Mouse (Mus musculus) kidney, embryonic 16.5 days (tissue): ENCODE results near the gene 1700067P10Rik. TPM values are rescaled to one million over a fixed set of nuclear protein-coding genes. Genes with fewer than 3 reads are reported as not detected.

Experiments
- ATAC-seq: fragments of 200-750 bp; cut with Nextera tagmentation; 2 replicates; pipeline ENCODE4 v1.8.0; 2017; ENCODE audit warnings: moderate TSS enrichment; ENCODE audit not compliant: low FRiP score, low TSS enrichment
- H3K27ac ChIP-seq: fragments of 300-500 bp; sonication (generic); 2 replicates; pipeline ENCODE4 v1.5.1; 2014; ENCODE audit warnings: low read length
- H3K27me3 ChIP-seq: fragments of 300-500 bp; sonication (generic); 2 replicates; pipeline ENCODE4 v1.6.1; 2014; ENCODE audit warnings: low read length, control low read depth, mixed read lengths; ENCODE audit not compliant: insufficient read depth
- H3K36me3 ChIP-seq: fragments of 300-500 bp; sonication (generic); 2 replicates; pipeline ENCODE4 v1.6.1; 2014; ENCODE audit warnings: low read length, control low read depth, mixed read lengths; ENCODE audit not compliant: insufficient read depth
- H3K4me1 ChIP-seq: fragments of 300-500 bp; sonication (generic); 2 replicates; pipeline ENCODE4 v1.6.1; 2014; ENCODE audit warnings: low read length, control low read depth, mixed read lengths; ENCODE audit not compliant: insufficient read depth
- H3K4me2 ChIP-seq: fragments of 300-500 bp; sonication (generic); replicated peaks from 2 replicates; pipeline ENCODE4 v1.6.1; 2014; ENCODE audit warnings: low read depth, low read length
- H3K4me3 ChIP-seq: fragments of 300-500 bp; sonication (generic); 2 replicates; pipeline ENCODE4 v1.5.1; 2014; ENCODE audit warnings: mild to moderate bottlenecking, low read length
- H3K9ac ChIP-seq: fragments of 300-500 bp; sonication (generic); replicated peaks from 2 replicates; pipeline ENCODE4 v1.6.1; 2014; ENCODE audit warnings: low read length
- H3K9me3 ChIP-seq: fragments of 300-500 bp; sonication (generic); 2 replicates; pipeline ENCODE4 v1.6.1; 2016; ENCODE audit warnings: low read length, control low read depth
- WGBS: fragments of 180-500 bp; shearing (Covaris S2); extraction: QIAGEN DNeasy Blood & Tissue Kit; methylation state at CpG from one replicate; pipeline ENCODE4 v1.1.7; 2014; 5-methylcytosine and 5-hydroxymethylcytosine counted together
- polyA plus RNA-seq: library from polyadenylated mRNA; unstranded; fragments of >200 nt; fragmentation: Nextera tagmentation; extraction: Ambion mirVana; gene quantifications from 2 replicates; pipeline ENCODE4 v1.2.1, GENCODE M21; 2015

The 1700067P10Rik gene
- polyA plus RNA-seq, 1 experiment from 2014 or later, result not detected

GRCm38 (mm10) chr17:48107333-48107732 lies 18.2 kb downstream of the 1700067P10Rik start:
- Histone ChIP-seq H3K9me3 (no peaks in the 10 kb centered on the region), H3K36me3 (no peaks in the 10 kb centered on the region), H3K4me2 (no peak overlapping the region), H3K9ac (no peak overlapping the region), H3K4me1 (no peaks in the 10 kb centered on the region), H3K4me3 (no peak overlapping the region), H3K27ac (no peak overlapping the region), H3K27me3 (no peaks in the 10 kb centered on the region)
- no peak for ATAC-seq
- 59% methylated on average over 4 of the region's 4 CpGs for WGBS

DNA sequence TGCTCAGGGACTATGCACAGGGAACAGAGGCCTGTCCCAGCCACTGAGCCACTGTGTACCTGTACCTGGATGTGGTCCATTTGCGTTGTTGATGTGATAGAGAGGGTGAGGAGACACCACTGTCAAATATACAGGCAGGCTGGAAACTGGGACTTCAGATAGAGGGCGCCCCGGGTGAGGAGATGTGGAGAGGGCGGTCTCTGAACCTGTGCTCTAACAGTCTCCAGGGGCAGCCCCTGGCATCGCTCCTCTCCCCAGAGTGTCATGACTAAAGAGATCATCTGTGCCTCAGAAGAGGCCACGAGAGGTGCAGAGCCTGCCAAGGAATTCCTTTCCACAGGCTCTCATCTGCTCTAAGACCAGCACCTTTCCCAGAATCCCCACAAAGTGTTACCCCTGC lies 18.7 kb downstream of the 1700067P10Rik start:
- Histone ChIP-seq H3K9ac (no peak overlapping the region), H3K4me3 (no peak overlapping the region), H3K27ac (no peak overlapping the region), H3K36me3 (no peaks in the 10 kb centered on the region), H3K27me3 (no peaks in the 10 kb centered on the region), H3K9me3 (no peaks in the 10 kb centered on the region), H3K4me2 (no peak overlapping the region), H3K4me1 (no peaks in the 10 kb centered on the region)
- WGBS, result 57% methylated on average over 6 of the region's 6 CpGs
- no peak for ATAC-seq

- no peak for ATAC-seq
- no peaks in the 10 kb centered on the region for H3K36me3 ChIP-seq
- no peak overlapping the region for H3K4me2 ChIP-seq
- H3K4me1 ChIP-seq, result no peaks in the 10 kb centered on the region
- no peaks in the 10 kb centered on the region for H3K9me3 ChIP-seq
- H3K27ac ChIP-seq, result no peak overlapping the region
- H3K4me3 ChIP-seq, result no peak overlapping the region
- H3K9ac ChIP-seq, result no peak overlapping the region
- no peaks in the 10 kb centered on the region for H3K27me3 ChIP-seq
- 94% methylated on average over 3 of the region's 3 CpGs for WGBS
Measured at GRCm38 (mm10) chr17:48108520-48108919, 19.4 kb downstream of the 1700067P10Rik start.

DNA sequence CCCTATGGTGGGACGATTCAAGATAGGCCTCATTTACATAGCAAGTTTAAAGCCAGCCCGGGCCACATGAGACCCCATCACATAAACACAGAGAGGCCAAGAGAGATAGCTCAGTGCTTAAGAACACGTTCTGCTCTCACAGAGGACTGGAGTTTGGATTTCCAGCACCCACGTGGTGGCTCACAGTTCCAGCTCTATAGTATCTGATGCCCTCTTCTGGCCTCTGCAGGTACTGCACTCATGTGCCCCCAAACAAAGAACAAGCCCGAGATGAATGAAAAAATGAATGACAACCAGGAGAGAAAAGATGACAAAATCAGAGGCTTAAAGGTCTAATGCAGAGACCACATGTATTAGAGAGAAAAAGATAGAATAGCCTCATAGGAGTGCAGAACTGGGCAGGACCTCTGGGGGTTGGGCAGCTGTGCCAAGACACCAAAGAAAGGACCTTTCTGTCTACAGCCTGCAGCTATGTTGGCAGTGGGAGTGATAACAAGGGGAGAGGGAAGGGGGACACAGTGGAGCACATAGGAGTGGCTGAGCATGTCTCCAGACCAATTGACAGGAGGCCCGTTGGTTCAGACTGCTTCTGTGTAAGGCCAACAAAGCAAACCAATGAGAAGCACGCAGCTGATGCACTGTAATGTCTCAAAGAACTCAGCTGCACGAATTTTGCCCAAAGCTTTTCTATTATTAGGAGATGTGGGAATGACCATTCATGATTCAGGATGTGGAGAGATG lies 21.6 kb downstream of the 1700067P10Rik start:
- no peaks in the 10 kb centered on the region for H3K27me3 ChIP-seq
- WGBS, result 50% methylated on average over 8 of the region's 8 CpGs
- H3K27ac ChIP-seq, result no peak overlapping the region
- H3K36me3 ChIP-seq, result no peaks in the 10 kb centered on the region
- no peaks in the 10 kb centered on the region for H3K4me1 ChIP-seq
- no peak overlapping the region for H3K4me3 ChIP-seq
- H3K9me3 ChIP-seq, result peaks cover 4% of the 10 kb centered on the region; the same call in 1 of the 2 replicates
- H3K4me2 ChIP-seq, result no peak overlapping the region
- H3K9ac ChIP-seq, result no peak overlapping the region
- ATAC-seq, result no peak

- Histone ChIP-seq H3K9ac (no peak overlapping the region), H3K9me3 (peaks cover 9% of the 10 kb centered on the region; the same call in 1 of the 2 replicates), H3K27me3 (no peaks in the 10 kb centered on the region), H3K27ac (no peak overlapping the region), H3K4me3 (no peak overlapping the region), H3K4me2 (no peak overlapping the region), H3K36me3 (no peaks in the 10 kb centered on the region), H3K4me1 (no peaks in the 10 kb centered on the region)
- 59% methylated on average over 1 of the region's 1 CpGs for WGBS
- ATAC-seq, result no peak
Measured at GRCm38 (mm10) chr17:48118570-48118969, 29.5 kb downstream of the 1700067P10Rik start.

- H3K4me1 ChIP-seq, result no peaks in the 10 kb centered on the region
- peak; percentile 46; the same call in 1 of the 2 replicates for ATAC-seq
- H3K9ac ChIP-seq, result no peak overlapping the region
- no peaks in the 10 kb centered on the region for H3K36me3 ChIP-seq
- H3K9me3 ChIP-seq, result 0 out of 2 replicates have a peak, but pooled peaks cover 4% of the 10 kb centered on the region
- H3K4me2 ChIP-seq, result no peak overlapping the region
- H3K4me3 ChIP-seq, result no peak overlapping the region
- no peak overlapping the region for H3K27ac ChIP-seq
- H3K27me3 ChIP-seq, result no peaks in the 10 kb centered on the region
- 27% methylated on average over 3 of the region's 3 CpGs for WGBS
Measured at GRCm38 (mm10) chr17:48119656-48120055, 30.5 kb downstream of the 1700067P10Rik start.

DNA sequence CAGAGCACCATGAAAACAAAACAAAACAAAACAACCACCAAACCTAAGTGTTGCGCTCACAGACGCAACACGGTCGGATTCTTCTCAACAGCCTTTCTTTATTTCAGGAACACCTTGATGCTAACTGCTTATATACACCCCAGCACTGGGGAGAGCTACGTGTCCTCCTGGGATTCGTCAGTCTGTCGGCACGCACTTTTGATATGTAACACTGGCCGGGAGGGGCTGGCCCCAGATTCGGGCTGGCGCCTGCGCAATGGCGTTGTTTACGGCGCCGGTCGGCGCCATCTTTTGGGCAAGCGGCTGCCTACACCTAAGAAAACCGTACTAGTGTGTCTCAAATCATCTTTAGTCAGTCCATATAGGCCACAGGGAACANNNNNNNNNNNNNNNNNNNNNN lies 31.3 kb downstream of the 1700067P10Rik start:
- 94% methylated on average over 20 of the region's 20 CpGs for WGBS
- Histone ChIP-seq H3K4me3 (no peak overlapping the region), H3K36me3 (no peaks in the 10 kb centered on the region), H3K27me3 (no peaks in the 10 kb centered on the region), H3K9me3 (0 out of 2 replicates have a peak, but pooled peaks cover 4% of the 10 kb centered on the region), H3K27ac (no peak overlapping the region), H3K9ac (no peak overlapping the region), H3K4me1 (no peaks in the 10 kb centered on the region), H3K4me2 (no peak overlapping the region)
- no peak for ATAC-seq

GRCm38 (mm10) chr17:48132810-48133209 lies 43.7 kb downstream of the 1700067P10Rik start:
- no peak overlapping the region for H3K4me3 ChIP-seq
- no peak overlapping the region for H3K4me2 ChIP-seq
- no peak overlapping the region for H3K9ac ChIP-seq
- H3K4me1 ChIP-seq, result no peaks in the 10 kb centered on the region
- no peaks in the 10 kb centered on the region for H3K27me3 ChIP-seq
- no peaks in the 10 kb centered on the region for H3K36me3 ChIP-seq
- ATAC-seq, result no peak
- no peak overlapping the region for H3K27ac ChIP-seq
- no peaks in the 10 kb centered on the region for H3K9me3 ChIP-seq
- WGBS, result 91% methylated on average over 2 of the region's 2 CpGs
